ENCODE assay signal across 9 mouse cellular contexts in the genomic region with DNA sequence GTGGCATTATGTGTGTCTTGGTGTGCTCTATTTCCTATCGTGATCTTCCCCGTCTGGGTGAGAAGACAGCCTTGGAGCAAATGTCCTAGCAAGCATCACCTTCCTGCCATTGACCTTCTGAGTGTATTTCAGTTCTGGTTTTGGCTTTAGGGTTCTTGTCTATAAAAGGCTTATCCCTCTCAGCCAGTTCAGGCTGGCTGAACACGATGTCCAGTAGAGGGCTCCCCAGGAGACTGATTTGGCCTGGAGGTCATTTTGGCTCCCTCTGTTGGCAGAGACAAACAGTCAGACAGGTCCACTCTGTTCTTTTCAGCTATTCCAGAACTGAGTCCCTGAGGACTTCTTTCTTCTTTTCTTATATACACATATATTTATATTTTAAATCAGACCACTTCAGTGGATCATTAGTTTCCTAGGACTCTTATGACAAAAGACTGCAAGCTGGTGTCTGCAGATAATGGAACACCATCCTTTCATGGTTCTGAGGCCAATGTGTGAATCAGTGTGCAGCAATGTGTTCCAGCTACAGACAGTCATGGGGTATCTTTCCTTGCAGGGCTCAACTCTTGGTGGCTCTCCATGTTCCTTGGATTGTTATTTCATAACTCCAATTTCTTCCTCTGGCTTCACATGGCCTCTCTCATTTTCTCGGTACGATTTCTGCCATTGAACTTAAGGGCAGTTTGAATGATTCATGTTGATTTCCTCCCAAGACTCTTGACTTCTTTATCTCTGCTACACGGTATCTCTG.
DNase-seq lines count a peak whose midpoint lies in the region; ATAC-seq and TF ChIP-seq lines count a peak whose summit lies in the region.
"Had no signal": no experiment of that assay in that cellular context is flagged by ENCODE, and none has a peak within 500 bp of the region (broad histone marks: within the 10 kb centered on the region; RNA-seq: fewer than 3 reads in every experiment).

No protein-coding gene starts in this region.

- no peak for TF ChIP-seq POLR2A in heart, adult 2 months (IDR thresholded peaks at IDR 0.05; ENCODE audit: insufficient read depth, low read depth, low read length)
- no peak for TF ChIP-seq POLR2A in bone marrow macrophage, adult 2 months (IDR thresholded peaks at IDR 0.05; ENCODE audit: borderline replicate concordance, low read depth, low read length)

- peak; percentile 85 for TF ChIP-seq CTCF in heart, adult 2 months (IDR thresholded peaks at IDR 0.05)
- peak; percentile 62 for TF ChIP-seq CTCF in bone marrow macrophage, adult 2 months (IDR thresholded peaks at IDR 0.05; ENCODE audit: low read depth, low read length)

- no peaks in the 10 kb centered on the region for H3K27me3 ChIP-seq in heart, adult 2 months (ENCODE audit: control insufficient read depth, insufficient read depth, low read length)
- no peaks in the 10 kb centered on the region for H3K27me3 ChIP-seq in heart, embryonic 10.5 days (ENCODE audit: insufficient read depth, poor library complexity, severe bottlenecking)
- H3K27me3 ChIP-seq: stomach, embryonic 15.5 days had no signal

- peaks cover 1% of the 10 kb centered on the region; the same call in 1 of the 2 replicates for H3K4me1 ChIP-seq in heart, adult 2 months (ENCODE audit: control insufficient read depth, insufficient read depth, low read length)
- H3K4me1 ChIP-seq in heart, embryonic 10.5 days = no peaks in the 10 kb centered on the region
- H3K4me1 ChIP-seq in bone marrow macrophage, adult 2 months (ENCODE audit: control insufficient read depth, insufficient read depth, low read length) = no peaks in the 10 kb centered on the region
- H3K4me1 ChIP-seq: stomach, embryonic 15.5 days had no signal

- no peak overlapping the region for H3K27ac ChIP-seq in heart, adult 2 months
- H3K27ac ChIP-seq in heart, embryonic 10.5 days = no peak overlapping the region
- no peak overlapping the region for H3K27ac ChIP-seq in bone marrow macrophage, adult 2 months (ENCODE audit: insufficient read depth, low read depth, low read length)
- H3K27ac ChIP-seq: stomach, embryonic 15.5 days had no signal

- DNase-seq in heart, adult 2 months = peak; percentile 74 to 79
- DNase-seq in heart, embryonic 10.5 days (ENCODE audit: low spot score) = no peak
- peak; percentile 48 for DNase-seq in CD4-positive helper T cell, adult 2 months (ENCODE audit: low read depth, low spot score)
- peak; percentile 11 to 21 for DNase-seq in frontal cortex, postnatal 10 days (ENCODE audit: low spot score in 2 of 2)
- DNase-seq in kidney, postnatal 36 days = peak; percentile 78 to 82
- peak; percentile 26 for DNase-seq in urinary bladder, adult 2 months (ENCODE audit: low spot score)

- TF ChIP-seq EP300 in heart, adult 2 months (IDR thresholded peaks at IDR 0.05; ENCODE audit: insufficient read depth, low read depth, low read length) = peak; percentile 60; the same call in 1 of the 2 replicates

- intact Hi-C loops in heart, adult 2 months (cut with DNase I) = no loop called here

- peak; percentile 94 for ATAC-seq in megakaryocyte-erythroid progenitor cell, adult 5-6 weeks (replicated peaks; ENCODE audit: low FRiP score, low TSS enrichment, poor library complexity, severe bottlenecking)

- WGBS in heart, adult 2 months = 52% methylated on average over 6 of the region's 6 CpGs
- 68% methylated on average over 6 of the region's 6 CpGs for WGBS in heart, embryonic 10.5 days

- no peak overlapping the region for H3K4me3 ChIP-seq in heart, adult 2 months
- no peak overlapping the region for H3K4me3 ChIP-seq in heart, embryonic 10.5 days
- no peak overlapping the region for H3K4me3 ChIP-seq in bone marrow macrophage, adult 2 months (ENCODE audit: insufficient read depth, low read length)
- H3K4me3 ChIP-seq: stomach, embryonic 15.5 days had no signal

- no peak overlapping the region for H3K9ac ChIP-seq in heart, adult 2 months (ENCODE audit: low read depth, low read length)
- H3K9ac ChIP-seq: stomach, embryonic 15.5 days had no signal

- no peaks in the 10 kb centered on the region for H3K36me3 ChIP-seq in heart, adult 2 months (ENCODE audit: control insufficient read depth, insufficient read depth, low read length)
- no peaks in the 10 kb centered on the region for H3K36me3 ChIP-seq in heart, embryonic 10.5 days
- H3K36me3 ChIP-seq: stomach, embryonic 15.5 days had no signal

- no peaks in the 10 kb centered on the region for H3K9me3 ChIP-seq in heart, embryonic 10.5 days
- H3K9me3 ChIP-seq: stomach, embryonic 15.5 days had no signal

- no peaks in the 10 kb centered on the region for H3K79me2 ChIP-seq in heart, adult 2 months (replicated peaks; ENCODE audit: control insufficient read depth, insufficient read depth, low read length)
